Mouse (Mus musculus) adrenal gland, adult (tissue): ENCODE measurements around the gene Myo15.
"Not testable (repeated sequence)": the region's sequence is repeated elsewhere in the genome, so short reads cannot be mapped to it uniquely, and the experiment has no call there.

Experiments
- DNase-seq, 2 experiments: peaks; one replicate each; pipeline ENCODE4 v3.0.0; 2022 to 2023; ENCODE audit warnings: low spot score in 1 of 2; ENCODE audit not compliant: inconsistent age in 2 of 2

Myo15 gene

GRCm38 (mm10) chr11:60543211-60543610 lies 74.1 kb downstream of the Myo15 start:
- not testable (repeated sequence) for DNase-seq

GRCm38 (mm10) chr11:60545433-60545832 lies 76.3 kb downstream of the Myo15 start:
- peak in 1 of 2 experiments; percentile 62 for DNase-seq

- DNase-seq: no peak
Measured at GRCm38 (mm10) chr11:60548112-60548511, 79.0 kb downstream of the Myo15 start.

GRCm38 (mm10) chr11:60553091-60553490 lies 84.0 kb downstream of the Myo15 start:
- DNase-seq: no peak

- peak in 1 of 2 experiments; percentile 12 for DNase-seq
Measured at GRCm38 (mm10) chr11:60557675-60558074, 88.5 kb downstream of the Myo15 start.

GRCm38 (mm10) chr11:60559342-60559741 lies 90.2 kb downstream of the Myo15 start:
- DNase-seq: peak; percentile 44 to 85

GRCm38 (mm10) chr11:60574006-60574405 lies 104.9 kb downstream of the Myo15 start:
- not testable (repeated sequence) for DNase-seq
